Mouse (Mus musculus) heart, adult 2 months (tissue): ENCODE data around the gene Ccdc91.

Source experiments
- CTCF ChIP-seq: fragments of 200-600 bp; IDR thresholded peaks from 2 replicates; pipeline ENCODE4 v1.8.1; 2022; ENCODE audit warnings: antibody characterized with exemption, mild to moderate bottlenecking, moderate library complexity
- EP300 ChIP-seq: fragments of 200-500 bp; IDR thresholded peaks from 2 replicates; pipeline ENCODE4 v1.6.1; 2011; ENCODE audit warnings: low read depth, low read length, control low read depth; ENCODE audit not compliant: insufficient read depth
- POLR2A ChIP-seq: fragments of 200-500 bp; IDR thresholded peaks from 2 replicates; pipeline ENCODE4 v1.6.1; 2011; ENCODE audit warnings: mild to moderate bottlenecking, low read depth, low read length, control low read depth; ENCODE audit not compliant: insufficient read depth

GRCm38 (mm10) chr6:147506074-147506473, 30.4 kb downstream of the Ccdc91 start:
- TF ChIP-seq POLR2A (no peak), CTCF (no peak), EP300 (no peak)
